Mouse (Mus musculus): ENCODE results near the gene Pdzd2.

Gene Pdzd2

DNA sequence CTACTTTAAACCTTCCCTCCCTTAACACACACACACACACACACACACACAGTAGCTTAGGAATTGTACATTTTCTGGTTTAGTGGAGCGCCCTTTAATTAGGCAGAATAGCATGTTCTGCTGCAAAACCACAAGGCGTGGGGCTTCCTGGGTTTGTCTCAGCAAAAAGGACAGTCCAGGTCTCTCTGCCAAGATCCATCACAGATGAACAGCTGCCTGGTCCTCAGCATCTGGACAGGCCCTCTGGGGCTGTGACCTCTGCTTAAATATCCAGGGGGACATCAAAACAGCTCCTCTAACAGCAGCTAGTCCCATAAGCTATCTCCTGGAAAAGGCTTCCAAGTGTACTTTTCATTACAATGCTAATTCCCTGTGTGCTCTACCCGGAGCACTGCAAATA is 64.4 kb downstream of the Pdzd2 start:
- in situ Hi-C loops (cut with MboI; ENCODE audit: low sequenced_read_pairs), result no loop called here

- in situ Hi-C loops (cut with MboI; ENCODE audit: low sequenced_read_pairs), result no loop called here
Measured at GRCm38 (mm10) chr15:12674026-12674425, 65.7 kb downstream of the Pdzd2 start.

GRCm38 (mm10) chr15:12667760-12668520 is 71.8 kb downstream of the Pdzd2 start:
- in situ Hi-C loops (cut with MboI; ENCODE audit: low sequenced_read_pairs), result no loop called here

- in situ Hi-C loops (cut with MboI; ENCODE audit: low sequenced_read_pairs), result no loop called here
Measured at GRCm38 (mm10) chr15:12665946-12666345, 73.8 kb downstream of the Pdzd2 start.

GRCm38 (mm10) chr15:12663351-12663750 is 76.4 kb downstream of the Pdzd2 start:
- in situ Hi-C loops (cut with MboI; ENCODE audit: low sequenced_read_pairs), result no loop called here

DNA sequence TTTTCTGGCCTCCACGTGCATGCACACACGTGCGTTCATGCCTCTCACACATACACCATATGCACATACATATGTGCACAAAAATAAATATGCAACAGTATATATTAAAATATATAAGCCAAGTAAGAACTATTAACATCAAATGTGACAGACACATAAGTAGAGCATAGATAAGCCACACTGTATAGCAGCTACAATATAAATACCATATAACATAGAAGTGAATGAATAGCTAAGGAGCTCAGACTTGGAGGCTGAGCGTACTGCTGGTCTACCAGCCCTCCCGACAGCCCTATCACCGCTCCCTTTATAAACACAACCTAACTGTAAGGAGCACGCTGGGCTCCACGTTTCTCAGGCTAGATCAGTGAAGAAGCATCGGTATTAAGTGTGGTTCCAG is 79.4 kb downstream of the Pdzd2 start:
- in situ Hi-C loops (cut with MboI; ENCODE audit: low sequenced_read_pairs), result no loop called here

DNA sequence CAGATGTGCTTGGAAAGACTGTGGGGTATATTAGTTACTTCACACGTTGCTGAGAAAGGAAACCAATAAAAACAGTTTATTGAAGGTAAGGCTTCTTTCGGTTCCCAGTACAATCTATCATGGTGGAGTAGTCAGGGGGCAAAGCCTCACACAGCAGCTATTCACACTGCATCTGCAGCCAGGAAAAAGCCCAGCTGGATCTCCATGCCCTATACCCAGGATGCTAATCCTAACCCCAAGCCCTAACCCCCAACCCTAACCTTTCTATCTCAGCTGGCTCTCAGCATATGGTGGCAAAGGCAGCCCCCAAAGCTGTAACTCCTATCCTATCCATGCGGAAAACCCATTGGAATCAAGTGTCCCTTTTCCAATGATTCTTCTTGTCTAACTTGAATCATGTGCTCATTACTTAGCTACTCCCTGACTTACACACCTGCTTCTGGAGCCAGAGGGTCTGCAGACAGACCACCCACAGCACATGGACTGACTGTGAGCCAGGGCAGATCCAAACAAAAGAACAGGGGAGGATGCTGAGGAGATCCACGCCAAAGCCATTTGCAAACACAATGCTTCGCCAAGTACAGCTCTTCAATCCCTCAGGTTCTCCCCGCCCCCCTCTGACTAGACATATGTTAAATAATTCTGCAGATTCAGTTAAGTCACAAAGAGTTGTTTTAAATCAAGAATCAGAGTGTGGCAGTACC is 83.6 kb downstream of the Pdzd2 start:
- in situ Hi-C loops (cut with MboI; ENCODE audit: low sequenced_read_pairs), result no loop called here

- in situ Hi-C loops (cut with MboI; ENCODE audit: low sequenced_read_pairs), result no loop called here
Measured at GRCm38 (mm10) chr15:12655316-12655715, 84.4 kb downstream of the Pdzd2 start.

- in situ Hi-C loops (cut with MboI; ENCODE audit: low sequenced_read_pairs), result no loop called here
Measured at GRCm38 (mm10) chr15:12652336-12653031, 87.2 kb downstream of the Pdzd2 start.

DNA sequence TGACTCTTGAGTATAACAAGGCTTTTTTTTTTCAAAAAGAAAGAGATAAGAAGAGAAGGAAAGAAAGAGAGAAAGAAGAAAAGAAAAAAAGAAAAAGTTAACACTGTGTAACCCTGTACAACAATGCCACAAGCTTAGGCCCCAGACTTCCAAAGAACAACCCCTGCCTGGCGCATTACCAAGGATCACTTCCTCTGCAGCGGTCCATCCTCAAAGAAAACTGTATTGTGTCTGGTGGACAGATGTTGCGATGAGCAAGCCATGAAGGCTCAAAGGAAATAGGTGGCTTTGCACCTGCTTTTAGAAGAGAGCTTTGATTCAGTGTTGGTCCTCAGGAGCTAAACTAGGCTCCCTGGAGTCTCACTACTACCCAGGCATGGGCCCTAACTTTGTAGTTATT is 89.5 kb downstream of the Pdzd2 start:
- in situ Hi-C loops (cut with MboI; ENCODE audit: low sequenced_read_pairs), result no loop called here

DNA sequence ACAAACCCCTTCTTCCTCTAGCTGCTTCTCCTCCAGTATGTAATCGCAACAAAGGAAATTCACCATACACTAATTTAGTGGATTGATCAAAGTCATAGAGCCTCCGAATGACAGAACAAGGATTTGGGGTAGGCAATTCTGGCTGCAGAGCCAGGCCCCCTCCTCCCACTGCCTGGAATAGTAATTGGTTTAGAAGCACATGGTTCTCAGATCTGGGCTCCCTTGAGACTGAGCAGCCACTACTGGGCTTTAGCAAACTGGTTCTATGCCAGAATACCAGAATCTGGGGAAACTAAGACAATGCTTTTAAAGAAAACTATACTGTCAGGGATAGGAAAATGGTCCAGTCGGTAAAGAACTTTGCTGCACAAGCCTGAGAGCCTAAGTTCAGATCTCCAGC is 90.0 kb downstream of the Pdzd2 start:
- in situ Hi-C loops (cut with MboI; ENCODE audit: low sequenced_read_pairs), result no loop called here

GRCm38 (mm10) chr15:12649131-12649530 is 90.6 kb downstream of the Pdzd2 start:
- in situ Hi-C loops (cut with MboI; ENCODE audit: low sequenced_read_pairs), result no loop called here

DNA sequence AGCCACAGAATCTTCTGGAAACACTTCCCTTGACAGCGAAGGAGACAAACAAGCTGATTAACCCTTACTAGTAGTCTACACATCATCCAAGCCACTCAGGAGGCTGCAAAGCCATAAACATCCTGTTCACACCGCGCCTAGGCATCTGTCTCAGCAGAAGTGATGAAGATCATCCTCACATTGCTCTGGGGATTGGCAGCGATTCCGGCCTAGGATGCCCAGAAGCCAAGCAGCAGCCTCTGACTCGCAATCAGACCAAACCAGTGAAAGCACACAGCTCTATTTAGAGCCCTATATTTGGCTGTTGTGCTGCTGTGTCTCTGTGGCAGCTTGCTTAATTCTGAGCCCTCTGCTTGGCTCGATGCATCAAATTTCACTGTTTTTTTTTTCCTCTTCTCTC is 99.0 kb downstream of the Pdzd2 start:
- in situ Hi-C loops (cut with MboI; ENCODE audit: low sequenced_read_pairs), result no loop called here

DNA sequence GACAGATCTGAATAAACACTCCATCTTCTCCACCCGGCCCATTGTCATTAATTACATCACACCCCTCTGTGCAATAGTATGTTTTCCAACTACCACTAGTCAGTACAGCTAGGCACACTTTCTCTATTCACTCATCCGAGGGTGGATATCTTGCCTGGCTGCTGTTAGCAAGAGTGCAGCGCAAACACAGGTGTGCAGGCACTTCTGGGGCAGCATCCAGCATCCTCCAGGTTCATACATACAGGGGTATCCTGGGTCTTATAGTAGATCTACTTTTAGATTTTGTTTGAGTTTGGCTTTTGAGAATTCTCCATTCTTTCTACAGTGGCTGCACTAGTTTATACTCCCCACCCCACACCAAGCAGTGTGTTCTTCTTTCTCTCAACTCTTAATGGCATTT is 99.9 kb downstream of the Pdzd2 start:
- in situ Hi-C loops (cut with MboI; ENCODE audit: low sequenced_read_pairs), result no loop called here

DNA sequence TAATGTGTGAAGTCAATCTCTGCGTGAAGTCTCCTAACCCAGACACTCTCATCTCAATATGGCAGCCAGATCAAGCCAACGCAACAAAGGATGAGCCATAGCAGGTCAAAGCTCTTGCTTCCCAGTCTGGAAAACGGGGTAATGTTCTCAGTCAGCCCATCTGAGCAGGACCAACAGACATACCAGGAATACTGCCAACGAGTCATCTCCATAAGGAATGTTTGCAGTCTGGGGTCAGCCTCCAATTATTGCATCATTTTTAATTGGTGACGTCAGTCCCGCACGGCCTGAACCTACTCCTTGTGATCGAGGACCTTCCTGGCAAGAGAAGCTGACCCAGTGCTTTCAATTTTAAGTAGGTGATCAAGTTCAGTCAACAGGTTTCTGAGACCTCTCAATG is 100.5 kb downstream of the Pdzd2 start:
- in situ Hi-C loops (cut with MboI; ENCODE audit: low sequenced_read_pairs), result no loop called here

GRCm38 (mm10) chr15:12638370-12639030 is 101.2 kb downstream of the Pdzd2 start:
- in situ Hi-C loops (cut with MboI; ENCODE audit: low sequenced_read_pairs), result no loop called here

DNA sequence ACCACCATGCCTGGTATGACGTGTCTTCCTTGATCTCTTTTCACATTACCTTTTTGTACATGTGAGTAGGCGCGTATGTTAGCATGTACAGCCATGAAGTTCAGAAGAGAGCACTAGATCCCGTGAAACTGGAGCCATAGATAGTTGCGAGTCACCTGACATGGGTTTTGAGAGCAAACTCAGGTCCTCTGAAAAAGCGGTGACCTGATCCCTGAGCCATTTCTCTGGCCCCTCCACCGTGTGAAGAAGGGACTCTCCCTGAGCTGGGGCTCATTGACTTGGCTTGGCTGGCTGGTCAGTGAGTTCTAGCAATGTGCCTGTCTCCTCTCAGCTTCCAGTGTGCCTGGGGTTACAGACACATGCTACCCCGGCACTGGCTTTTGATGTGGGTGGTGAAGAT is 102.2 kb downstream of the Pdzd2 start:
- in situ Hi-C loops (cut with MboI; ENCODE audit: low sequenced_read_pairs), result no loop called here

DNA sequence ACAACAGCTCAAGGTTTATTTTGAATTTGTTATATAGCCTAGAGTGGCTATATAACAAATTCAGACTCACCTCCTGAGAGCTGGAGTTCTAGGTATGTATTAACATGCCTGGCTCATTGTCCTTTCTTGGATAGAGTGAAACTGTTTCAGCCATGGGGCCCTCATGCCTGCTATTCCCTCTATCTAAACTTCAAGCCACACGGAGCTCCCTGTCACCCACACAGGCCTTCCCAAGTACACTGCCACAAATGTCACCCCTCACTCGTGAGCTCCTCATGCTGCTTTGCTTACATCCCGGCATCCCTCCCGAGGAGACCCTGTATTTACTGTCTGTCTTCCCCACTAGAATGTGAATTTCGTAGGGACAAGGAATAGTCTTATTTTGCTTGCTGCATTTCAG is 103.3 kb downstream of the Pdzd2 start:
- in situ Hi-C loops (cut with MboI; ENCODE audit: low sequenced_read_pairs), result no loop called here

GRCm38 (mm10) chr15:12634921-12635320 is 104.8 kb downstream of the Pdzd2 start:
- in situ Hi-C loops (cut with MboI; ENCODE audit: low sequenced_read_pairs), result no loop called here

DNA sequence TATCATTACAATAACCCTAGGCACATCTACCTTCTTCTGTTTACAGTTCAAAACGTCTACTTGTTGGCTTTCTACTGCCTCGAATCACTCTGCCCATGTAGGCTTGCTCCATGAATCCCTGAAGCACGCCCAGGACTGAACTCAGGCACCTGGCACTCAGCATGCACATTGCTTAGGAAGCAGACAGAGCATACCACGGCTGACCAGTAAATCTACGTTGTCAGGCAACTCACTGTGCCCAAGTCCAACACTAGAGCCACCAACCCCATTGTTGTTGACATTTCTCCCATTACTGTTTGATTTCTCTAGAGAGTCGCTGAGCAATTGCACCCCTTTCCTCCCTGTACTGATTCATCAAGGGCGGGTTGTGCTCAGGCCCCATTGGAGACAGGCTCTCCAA is 110.6 kb downstream of the Pdzd2 start:
- in situ Hi-C loops (cut with MboI; ENCODE audit: low sequenced_read_pairs), result no loop called here

GRCm38 (mm10) chr15:12628451-12628850 is 111.3 kb downstream of the Pdzd2 start:
- in situ Hi-C loops (cut with MboI; ENCODE audit: low sequenced_read_pairs), result no loop called here
